Mouse (Mus musculus) erythroblast, adult 5-6 weeks (primary cell): ENCODE results near the gene Camta1. TPM values are rescaled to one million over a fixed set of nuclear protein-coding genes. Genes with fewer than 3 reads are reported as not detected.
"Not testable (repeated sequence)": the region's sequence is repeated elsewhere in the genome, so short reads cannot be mapped to it uniquely, and the experiment has no call there.

Experiments used
- ATAC-seq: replicated peaks from 2 replicates; pipeline ENCODE4 v1.8.0; 2016; ENCODE audit warnings: moderate number of reproducible peaks, mild to moderate bottlenecking, moderate TSS enrichment, inconsistent platforms; ENCODE audit not compliant: poor library complexity, low FRiP score, severe bottlenecking
- total RNA-seq, 2 experiments: library from RNA; stranded (forward) in 1 of 2; stranded (reverse) in 1 of 2; fragments of 150-400 nt in 1 of 2; fragments of 200-764, 138-1000 nt in 1 of 2; gene quantifications; 2 replicates each; pipeline versions ENCODE4 v1.2.3 to v1.2.4; 2015 to 2017; ENCODE audit warnings: low replicate concordance in 2 of 2

Gene Camta1
- total RNA-seq, 2 experiments from 2014 or later, result 11.7 to 25.7 TPM

GRCm38 (mm10) chr4:150874416-150874815, 987.3 kb downstream of the Camta1 start:
- not testable (repeated sequence) for ATAC-seq

GRCm38 (mm10) chr4:150872681-150873080, 989.0 kb downstream of the Camta1 start:
- no peak for ATAC-seq

- no peak for ATAC-seq
These were observed 989.5 kb downstream of the Camta1 start for GRCm38 (mm10) chr4:150872139-150872651.

- no peak for ATAC-seq
These were observed 990.1 kb downstream of the Camta1 start for GRCm38 (mm10) chr4:150871392-150872138.

GRCm38 (mm10) chr4:150870963-150871391, 990.7 kb downstream of the Camta1 start:
- ATAC-seq, result no peak

- ATAC-seq, result no peak
These were observed 992.1 kb downstream of the Camta1 start for GRCm38 (mm10) chr4:150869276-150870197.

GRCm38 (mm10) chr4:150868859-150869258, 992.8 kb downstream of the Camta1 start:
- ATAC-seq, result no peak

GRCm38 (mm10) chr4:150868161-150868560, 993.5 kb downstream of the Camta1 start:
- no peak for ATAC-seq

Other genes starting within 250 kb of the Camta1 start
- gene Dnajc11, start 71.8 kb upstream of the Camta1 start, total RNA-seq (2015; ENCODE audit: low replicate concordance), result 17.1 and 26.3 TPM in 2 replicates
- gene Dnajc11, start 71.8 kb upstream of the Camta1 start, total RNA-seq (2017; ENCODE audit: low replicate concordance), result 39.4 and 50.2 TPM in 2 replicates
- gene Thap3, start 127.1 kb upstream of the Camta1 start, total RNA-seq (2015; ENCODE audit: low replicate concordance), result 0.58 and 2.1 TPM in 2 replicates
- 0.84 TPM in 1 of 2 replicates, not detected in the other for gene Thap3, start 127.1 kb upstream of the Camta1 start, total RNA-seq (2017; ENCODE audit: low replicate concordance)
- 0.42 and 1.9 TPM in 2 replicates for gene Phf13, start 134.4 kb upstream of the Camta1 start, total RNA-seq (2015; ENCODE audit: low replicate concordance)
- 0.85 and 0.98 TPM in 2 replicates for gene Phf13, start 134.4 kb upstream of the Camta1 start, total RNA-seq (2017; ENCODE audit: low replicate concordance)
- 0.77 and 2.3 TPM in 2 replicates for gene Klhl21, start 146.9 kb upstream of the Camta1 start, total RNA-seq (2015; ENCODE audit: low replicate concordance)
- 2.7 and 4.2 TPM in 2 replicates for gene Klhl21, start 146.9 kb upstream of the Camta1 start, total RNA-seq (2017; ENCODE audit: low replicate concordance)
- gene Zbtb48, start 165.8 kb upstream of the Camta1 start, total RNA-seq (2015; ENCODE audit: low replicate concordance), result 2.7 and 2.9 TPM in 2 replicates
- gene Zbtb48, start 165.8 kb upstream of the Camta1 start, total RNA-seq (2017; ENCODE audit: low replicate concordance), result 2.9 and 4.2 TPM in 2 replicates
- gene Tas1r1, start 176.7 kb upstream of the Camta1 start, total RNA-seq (2015; ENCODE audit: low replicate concordance), result 1.9 TPM in 1 of 2 replicates, not detected in the other
- gene Tas1r1, start 176.7 kb upstream of the Camta1 start, total RNA-seq (2017; ENCODE audit: low replicate concordance), result not detected in 2 replicates
- 6.7 and 7.3 TPM in 2 replicates for gene Nol9, start 177.4 kb upstream of the Camta1 start, total RNA-seq (2015; ENCODE audit: low replicate concordance)
- 3.9 and 6.3 TPM in 2 replicates for gene Nol9, start 177.4 kb upstream of the Camta1 start, total RNA-seq (2017; ENCODE audit: low replicate concordance)
- 0.42 TPM in 1 of 2 replicates, not detected in the other for gene Plekhg5, start 210.6 kb upstream of the Camta1 start, total RNA-seq (2015; ENCODE audit: low replicate concordance)
- gene Plekhg5, start 210.6 kb upstream of the Camta1 start, total RNA-seq (2017; ENCODE audit: low replicate concordance), result 1.4 and 2.0 TPM in 2 replicates